Comparison of ENCODE assay signal across 8 mouse cellular contexts in the genomic region with DNA sequence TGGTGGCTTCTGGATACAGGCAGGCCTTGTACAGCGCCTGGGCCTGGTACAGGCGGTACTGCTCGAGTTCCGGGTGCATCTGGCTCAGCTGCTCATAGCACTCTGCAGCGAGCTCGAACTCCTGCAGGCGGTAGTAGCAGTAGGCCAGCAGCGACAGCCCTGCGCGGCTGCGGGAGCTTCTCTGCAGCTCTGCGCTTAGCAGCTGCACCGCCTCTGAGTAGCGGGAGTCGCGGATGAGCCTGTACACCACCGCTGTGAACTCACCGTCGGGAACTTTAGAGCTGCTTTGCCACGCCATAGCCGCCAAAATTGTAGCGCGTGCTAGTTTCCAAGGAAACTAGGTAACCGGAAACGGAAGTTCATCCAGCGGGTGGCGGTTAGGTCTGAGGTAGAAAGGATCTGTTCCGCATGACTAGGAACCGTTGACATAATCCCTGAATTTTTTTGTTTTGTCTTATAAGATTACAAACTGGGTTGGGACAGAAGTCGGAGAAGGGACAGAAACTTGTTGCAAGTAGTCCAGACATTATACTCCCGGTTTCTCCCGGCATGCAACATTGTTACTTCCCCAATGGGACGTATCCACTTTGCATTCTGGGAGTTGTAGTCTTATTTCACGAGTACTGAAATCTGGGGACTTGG. TPM values are rescaled to one million over a fixed set of nuclear protein-coding genes. Genes with fewer than 3 reads are reported as not detected.
A peak's percentile ranks its signal among the peaks of the same experiment; 100 is the strongest.
DNase-seq lines count a peak whose midpoint lies in the region; ATAC-seq and TF ChIP-seq lines count a peak whose summit lies in the region.
"Not testable (repeated sequence)": the region's sequence is repeated elsewhere in the genome, so short reads cannot be mapped to it uniquely, and the experiment has no call there.

Gene Ttc30a1, minus strand, starts transcription at position 528 of the 642 bp plus-strand sequence.

- not testable (repeated sequence) for TF ChIP-seq EP300 in liver, embryonic 14.5 days (IDR thresholded peaks at IDR 0.05; ENCODE audit: low read depth)

- peak; percentile 55 to 78 for DNase-seq in CD8-positive naive resting alpha-beta T cell, adult 2 months (ENCODE audit: low read depth in 2 of 2, low spot score in 2 of 2)
- DNase-seq in cerebellum, adult 11 months = peak; percentile 72
- peak; percentile 66 to 81 for DNase-seq in heart, postnatal 14 days
- peak; percentile 76 to 85 for DNase-seq in kidney, postnatal 4 days
- peak; percentile 51 to 61 (median 53) for DNase-seq in liver, embryonic 14.5 days (ENCODE audit: low read depth in 3 of 3, low spot score in 3 of 3)
- DNase-seq in natural killer cell, adult 2 months (ENCODE audit: low spot score in 2 of 2) = peak; percentile 62
- DNase-seq in splenic B cell, adult 2 months (ENCODE audit: low read depth, low spot score) = peak; percentile 83

- not testable (repeated sequence) for H3K4me1 ChIP-seq in forebrain, embryonic 15.5 days; liver, embryonic 14.5 days (replicated peaks; ENCODE audit: control insufficient read depth in 2 of 2, insufficient read depth in 2 of 2, low read length in 1 of 2)

- not testable (repeated sequence) for TF ChIP-seq CTCF in liver, embryonic 14.5 days (IDR thresholded peaks at IDR 0.05; ENCODE audit: low read depth)

- intact Hi-C loops in heart, postnatal 14 days (cut with DNase I) = not testable (repeated sequence)

- peak; percentile 83 for ATAC-seq in forebrain, embryonic 15.5 days (replicated peaks)
- ATAC-seq in liver, embryonic 14.5 days (ENCODE audit: insufficient read depth) = peak; percentile 70

- WGBS in forebrain, embryonic 15.5 days = 2% methylated on average over 34 of the region's 34 CpGs
- WGBS in liver, embryonic 14.5 days (ENCODE audit: insufficient replicate concordance) = 5% methylated on average over 34 of the region's 34 CpGs

- H3K27me3 ChIP-seq in forebrain, embryonic 15.5 days; liver, embryonic 14.5 days (ENCODE audit: control insufficient read depth, insufficient read depth, low read length); splenic B cell, adult 2 months (ENCODE audit: control insufficient read depth, insufficient read depth, low read length, poor library complexity, severe bottlenecking): not testable (repeated sequence)

- 0 out of 2 replicates have a peak within 1 kb of the TSS, but pooled peaks have one; percentile 56 for H3K27ac ChIP-seq in forebrain, embryonic 15.5 days (replicated peaks)
- H3K27ac ChIP-seq in liver, embryonic 14.5 days = not testable (repeated sequence)

- not testable (repeated sequence) for H3K36me3 ChIP-seq in forebrain, embryonic 15.5 days; liver, embryonic 14.5 days (replicated peaks; ENCODE audit: control insufficient read depth, insufficient read depth, low read depth); splenic B cell, adult 2 months (ENCODE audit: control insufficient read depth, insufficient read depth, low read length, poor library complexity, severe bottlenecking)

- H3K9me3 ChIP-seq in forebrain, embryonic 15.5 days; liver, embryonic 14.5 days (ENCODE audit: control insufficient read depth, low read length): not testable (repeated sequence)

- peak within 1 kb of the TSS; percentile 53 for H3K4me3 ChIP-seq in forebrain, embryonic 15.5 days
- H3K4me3 ChIP-seq in liver, embryonic 14.5 days (ENCODE audit: insufficient read depth in 1 of 2, low read depth in 2 of 2, low read length in 2 of 2) = peak within 1 kb of the TSS; percentile 52 to 78

- H3K4me2 ChIP-seq in forebrain, embryonic 15.5 days (replicated peaks) = peak within 1 kb of the TSS; percentile 77
- peak within 1 kb of the TSS; percentile 71 for H3K4me2 ChIP-seq in liver, embryonic 14.5 days (ENCODE audit: low read depth)

- peak within 1 kb of the TSS; percentile 39; the same call in 1 of the 2 replicates for H3K9ac ChIP-seq in forebrain, embryonic 15.5 days (replicated peaks)
- H3K9ac ChIP-seq in liver, embryonic 14.5 days (replicated peaks) = peak within 1 kb of the TSS; percentile 53

RNA-seq across cellular contexts. Expression of gene Ttc30a1, which starts in this region (rescaled TPM):
- 7.7 and 8.4 TPM in 2 replicates for polyA plus RNA-seq in forebrain, embryonic 15.5 days (2015; fragmentation: Nextera tagmentation; extraction: Ambion mirVana)
- 1 to 10 TPM; 1.9 to 2.4 TPM for total RNA-seq in heart, postnatal 14 days (2021)
- polyA plus RNA-seq in liver, embryonic 14.5 days (2012; rRNA removed) = 0.83 and 1.0 TPM in 2 replicates
- 1.1 and 1.4 TPM in 2 replicates for polyA plus RNA-seq in liver, embryonic 14.5 days (2014; fragmentation: Nextera tagmentation; extraction: Ambion mirVana)
